Mouse (Mus musculus) heart, embryonic 16.5 days (tissue): ENCODE data around the gene Gpr173. TPM values are rescaled to one million over a fixed set of nuclear protein-coding genes. Genes with fewer than 3 reads are reported as not detected.

ENCODE experiments used
- ATAC-seq: fragments of 200-750 bp; cut with Nextera tagmentation; replicated peaks from 2 replicates; pipeline ENCODE4 v1.8.0; 2017; ENCODE audit warnings: moderate number of reproducible peaks; ENCODE audit not compliant: insufficient read depth, low FRiP score; ENCODE audit errors: extremely low read depth
- H3K27ac ChIP-seq: fragments of 300-500 bp; sonication (generic); 2 replicates; pipeline ENCODE4 v1.5.1; 2014; ENCODE audit warnings: mild to moderate bottlenecking, low read length, control low read depth, moderate library complexity
- H3K27me3 ChIP-seq: fragments of 300-500 bp; sonication (generic); 2 replicates; pipeline ENCODE4 v1.6.1; 2014; ENCODE audit warnings: low read length, mixed read lengths; ENCODE audit not compliant: control insufficient read depth, insufficient read depth
- H3K36me3 ChIP-seq: fragments of 300-500 bp; sonication (generic); 2 replicates; pipeline ENCODE4 v1.6.1; 2014; ENCODE audit not compliant: control insufficient read depth, insufficient read depth
- H3K4me1 ChIP-seq: fragments of 300-500 bp; sonication (generic); 2 replicates; pipeline ENCODE4 v1.6.1; 2014; ENCODE audit warnings: low read length, mixed read lengths; ENCODE audit not compliant: control insufficient read depth, insufficient read depth
- H3K4me2 ChIP-seq: fragments of 300-500 bp; sonication (generic); 2 replicates; pipeline ENCODE4 v1.6.1; 2014; ENCODE audit warnings: low read depth, mild to moderate bottlenecking, control low read depth, low read length
- H3K4me3 ChIP-seq: fragments of 300-500 bp; sonication (generic); 2 replicates; pipeline ENCODE4 v1.5.1; 2014; ENCODE audit warnings: mild to moderate bottlenecking, control low read depth, low read length
- H3K9ac ChIP-seq: fragments of 300-500 bp; sonication (generic); 2 replicates; pipeline ENCODE4 v1.6.1; 2014; ENCODE audit warnings: low read length, control low read depth
- H3K9me3 ChIP-seq: fragments of 300-500 bp; sonication (generic); replicated peaks from 2 replicates; pipeline ENCODE4 v1.6.1; 2016; ENCODE audit warnings: low read length; ENCODE audit not compliant: control insufficient read depth
- whole genome bisulfite sequencing: fragments of 180-500 bp; shearing (Covaris S2); extraction: QIAGEN DNeasy Blood & Tissue Kit; methylation state at CpG from one replicate; pipeline ENCODE4 v1.1.7; 2014; 5-methylcytosine and 5-hydroxymethylcytosine counted together
- polyA plus RNA-seq: library from polyadenylated mRNA; unstranded; fragments of >200 nt; fragmentation: Nextera tagmentation; extraction: Ambion mirVana; gene quantifications from 2 replicates; pipeline ENCODE4 v1.2.1, GENCODE M21; 2015

The Gpr173 gene
- polyA plus RNA-seq, 1 experiment from 2014 or later: 1.5 TPM

DNA sequence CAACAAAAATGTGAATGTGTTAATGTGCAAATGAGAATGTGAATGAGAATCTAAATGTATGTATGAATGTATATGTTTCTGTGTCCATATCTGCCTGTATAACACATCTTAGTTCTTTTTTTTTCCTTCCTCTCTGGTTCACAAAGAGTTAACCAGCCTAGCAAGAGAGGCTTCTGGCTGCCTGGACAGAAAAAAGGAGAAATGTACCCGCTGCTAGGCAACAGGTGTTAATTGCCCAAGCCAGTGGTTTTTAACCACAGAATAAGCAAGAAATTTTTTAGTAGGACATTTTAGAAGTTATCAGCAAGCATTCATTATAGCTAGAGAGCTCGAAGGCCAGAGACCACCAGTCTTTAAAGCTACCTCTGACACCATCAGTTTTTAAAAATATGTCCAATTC is 45.7 kb downstream of the Gpr173 start:
- Histone ChIP-seq H3K9ac (no peak overlapping the region), H3K27me3 (peaks cover 4% of the 10 kb centered on the region; the same call in 1 of the 2 replicates), H3K4me2 (no peak overlapping the region), H3K27ac (no peak overlapping the region), H3K4me1 (0 out of 2 replicates have a peak, but pooled peaks cover 2% of the 10 kb centered on the region), H3K9me3 (no peaks in the 10 kb centered on the region), H3K36me3 (no peaks in the 10 kb centered on the region), H3K4me3 (no peak overlapping the region)
- 34% methylated on average over 2 of the region's 2 CpGs for WGBS
- ATAC-seq: no peak

DNA sequence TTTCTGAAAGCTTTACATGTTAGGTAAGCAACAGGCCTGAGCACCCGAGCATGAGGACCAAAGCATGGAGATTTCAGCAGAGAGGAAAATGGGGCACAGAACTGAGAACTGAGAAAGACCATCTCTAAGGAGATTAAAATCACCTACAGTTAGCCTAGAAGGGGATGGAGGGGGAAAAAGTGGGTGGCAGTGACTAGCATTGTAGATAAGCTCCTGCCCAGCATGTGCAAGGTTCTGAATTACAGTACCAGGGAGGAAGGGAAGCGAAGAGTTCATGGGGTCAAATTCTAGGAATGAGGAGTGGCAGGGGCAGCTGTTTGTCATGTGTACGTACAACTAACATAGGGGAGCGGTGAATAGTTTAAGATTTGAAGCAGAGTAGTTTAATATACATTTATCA is 48.0 kb downstream of the Gpr173 start:
- ATAC-seq: no peak
- Histone ChIP-seq H3K4me1 (no peaks in the 10 kb centered on the region), H3K36me3 (no peaks in the 10 kb centered on the region), H3K4me2 (no peak overlapping the region), H3K27ac (no peak overlapping the region), H3K9ac (no peak overlapping the region), H3K27me3 (no peaks in the 10 kb centered on the region), H3K4me3 (no peak overlapping the region), H3K9me3 (no peaks in the 10 kb centered on the region)
- 68% methylated on average over 4 of the region's 4 CpGs for WGBS

DNA sequence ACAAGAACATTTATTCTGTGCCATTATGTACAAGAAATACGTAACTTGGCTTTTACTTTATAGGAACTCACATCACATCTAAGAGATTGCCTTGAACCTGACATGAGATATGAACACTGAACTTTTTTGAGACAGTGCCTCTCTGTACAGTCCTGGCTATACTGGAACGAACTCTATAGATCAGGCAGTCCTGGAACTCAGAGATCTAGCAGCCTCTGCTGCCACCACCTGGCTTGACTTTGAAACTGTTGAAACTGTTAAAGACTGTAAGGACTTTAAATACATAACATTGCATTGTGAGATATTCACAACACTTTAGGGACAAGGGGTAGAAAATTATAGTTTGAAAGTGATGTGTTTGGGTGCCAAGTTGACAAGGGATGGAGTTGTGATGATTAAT is 60.6 kb downstream of the Gpr173 start:
- Histone ChIP-seq H3K27ac (no peak overlapping the region), H3K36me3 (no peaks in the 10 kb centered on the region), H3K9me3 (no peaks in the 10 kb centered on the region), H3K9ac (no peak overlapping the region), H3K4me2 (no peak overlapping the region), H3K4me1 (no peaks in the 10 kb centered on the region), H3K4me3 (no peak overlapping the region), H3K27me3 (peaks cover 10% of the 10 kb centered on the region; the same call in 1 of the 2 replicates)
- WGBS: 38% methylated on average over 2 of the region's 2 CpGs
- no peak for ATAC-seq

DNA sequence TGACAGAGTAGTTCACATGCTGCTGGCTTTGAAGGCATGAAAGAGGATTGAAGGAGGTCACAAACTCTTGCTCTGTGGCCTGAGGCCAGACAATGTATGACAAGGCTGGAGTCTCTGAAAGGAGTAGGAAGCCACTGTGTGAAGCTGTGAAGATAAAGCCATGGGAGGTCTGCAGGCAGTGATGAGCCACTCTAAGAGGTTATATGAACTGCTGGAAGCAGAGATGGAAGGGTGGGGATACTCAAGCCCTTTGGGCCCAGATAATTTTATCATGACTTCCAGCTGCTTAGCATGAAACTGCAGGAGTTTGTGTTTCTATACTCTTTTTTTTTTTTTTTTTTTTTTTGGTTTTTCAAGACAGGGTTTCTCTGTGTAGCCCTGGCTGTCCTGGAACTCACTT is 61.1 kb downstream of the Gpr173 start:
- no peaks in the 10 kb centered on the region for H3K9me3 ChIP-seq
- peaks cover 10% of the 10 kb centered on the region; the same call in 1 of the 2 replicates for H3K27me3 ChIP-seq
- H3K27ac ChIP-seq: no peak overlapping the region
- no peak for ATAC-seq
- no peak overlapping the region for H3K9ac ChIP-seq
- no peak overlapping the region for H3K4me3 ChIP-seq
- H3K4me2 ChIP-seq: no peak overlapping the region
- H3K4me1 ChIP-seq: no peaks in the 10 kb centered on the region
- no peaks in the 10 kb centered on the region for H3K36me3 ChIP-seq

DNA sequence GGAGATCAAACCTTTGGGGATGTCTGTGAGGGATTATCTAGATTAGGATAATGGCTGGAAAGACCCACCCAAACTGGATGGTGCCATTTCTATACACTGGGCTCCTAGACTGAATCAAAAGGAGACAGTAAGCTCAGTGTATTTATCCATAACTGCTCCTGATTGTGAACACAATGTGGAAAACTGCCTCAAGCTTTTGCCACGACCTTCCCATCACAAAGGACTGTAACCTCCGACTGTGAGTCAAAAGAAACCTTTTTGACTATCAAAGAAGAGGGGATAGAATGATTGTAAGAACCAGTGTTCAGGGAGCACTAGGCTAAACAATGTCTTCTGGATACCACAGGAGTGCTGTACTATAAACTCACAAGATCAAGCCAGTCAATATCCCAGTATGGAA is 62.3 kb downstream of the Gpr173 start:
- no peak for ATAC-seq
- H3K9me3 ChIP-seq: no peaks in the 10 kb centered on the region
- no peaks in the 10 kb centered on the region for H3K36me3 ChIP-seq
- H3K4me3 ChIP-seq: no peak overlapping the region
- 80% methylated on average over 2 of the region's 2 CpGs for WGBS
- no peak overlapping the region for H3K4me2 ChIP-seq
- H3K4me1 ChIP-seq: no peaks in the 10 kb centered on the region
- peaks cover 10% of the 10 kb centered on the region; the same call in 1 of the 2 replicates for H3K27me3 ChIP-seq
- H3K9ac ChIP-seq: no peak overlapping the region
- no peak overlapping the region for H3K27ac ChIP-seq

Other genes with a start within 250 kb of the Gpr173 start
- 41.7 and 49.4 TPM in 2 replicates for gene Iqsec2, start 224.4 kb downstream of the Gpr173 start, polyA plus RNA-seq
- 32.4 and 33.9 TPM in 2 replicates for gene Kdm5c, start 135.7 kb downstream of the Gpr173 start, polyA plus RNA-seq
- 5.7 and 7.5 TPM in 2 replicates for gene Kantr, start 41.2 kb downstream of the Gpr173 start, polyA plus RNA-seq
- gene Tspyl2, start 26.3 kb downstream of the Gpr173 start, polyA plus RNA-seq: 17.7 and 17.8 TPM in 2 replicates
- not detected in 2 replicates for gene Cldn34a, start 194.6 kb upstream of the Gpr173 start, polyA plus RNA-seq